Mouse (Mus musculus) myocyte (in vitro differentiated cells): ENCODE results near the gene Rad51c.

ENCODE experiments used
- CEBPB ChIP-seq: IDR thresholded peaks from 2 replicates; pipeline ENCODE4 v1.6.1; 2011; ENCODE audit warnings: mild to moderate bottlenecking, moderate library complexity; ENCODE audit not compliant: poor library complexity, insufficient read depth, severe bottlenecking
- E2F4 ChIP-seq: IDR thresholded peaks from one replicate; pipeline ENCODE4 v1.6.1; 2011; ENCODE audit warnings: mild to moderate bottlenecking, control low read depth, moderate library complexity; ENCODE audit not compliant: insufficient read depth
- MAX ChIP-seq: IDR thresholded peaks from one replicate; pipeline ENCODE4 v1.6.1; 2011; ENCODE audit warnings: low read depth, mild to moderate bottlenecking, control low read depth
- MYOD1 ChIP-seq, 3 experiments: IDR thresholded peaks; one replicate each; pipeline ENCODE4 v1.6.1; 2011; ENCODE audit warnings: control low read depth in 2 of 3, low read depth in 2 of 3, mild to moderate bottlenecking in 2 of 3, moderate library complexity in 1 of 3; ENCODE audit not compliant: insufficient read length in 2 of 3, control insufficient read depth in 1 of 3
- MYOG ChIP-seq, 3 experiments: IDR thresholded peaks; one replicate each; pipeline ENCODE4 v1.6.1; 2011; ENCODE audit warnings: control low read depth in 2 of 3, low read depth in 2 of 3, mild to moderate bottlenecking in 2 of 3; ENCODE audit not compliant: insufficient read length in 2 of 3, control insufficient read depth in 1 of 3, insufficient read depth in 1 of 3
- POLR2A ChIP-seq: IDR thresholded peaks from one replicate; pipeline ENCODE4 v1.6.1; 2011; ENCODE audit warnings: low read depth, mild to moderate bottlenecking, control low read depth, moderate library complexity; ENCODE audit not compliant: insufficient read length
- POLR2AphosphoS2 ChIP-seq: IDR thresholded peaks from one replicate; pipeline ENCODE4 v1.6.1; 2011; ENCODE audit warnings: low read depth, control low read depth; ENCODE audit not compliant: insufficient read length
- REST ChIP-seq: IDR thresholded peaks from one replicate; pipeline ENCODE4 v1.6.1; 2011; ENCODE audit warnings: mild to moderate bottlenecking, control low read depth, moderate library complexity; ENCODE audit not compliant: insufficient read depth, insufficient read length
- SRF ChIP-seq: IDR thresholded peaks from one replicate; pipeline ENCODE4 v1.6.1; 2011; ENCODE audit warnings: low read depth; ENCODE audit not compliant: control insufficient read depth, insufficient read length
- TCF12 ChIP-seq: IDR thresholded peaks from one replicate; pipeline ENCODE4 v1.6.1; 2011; ENCODE audit warnings: mild to moderate bottlenecking, control low read depth; ENCODE audit not compliant: poor library complexity, insufficient read depth, severe bottlenecking
- USF1 ChIP-seq: IDR thresholded peaks from one replicate; pipeline ENCODE4 v1.6.1; 2011; ENCODE audit warnings: low read depth, mild to moderate bottlenecking, control low read depth, moderate library complexity

DNA sequence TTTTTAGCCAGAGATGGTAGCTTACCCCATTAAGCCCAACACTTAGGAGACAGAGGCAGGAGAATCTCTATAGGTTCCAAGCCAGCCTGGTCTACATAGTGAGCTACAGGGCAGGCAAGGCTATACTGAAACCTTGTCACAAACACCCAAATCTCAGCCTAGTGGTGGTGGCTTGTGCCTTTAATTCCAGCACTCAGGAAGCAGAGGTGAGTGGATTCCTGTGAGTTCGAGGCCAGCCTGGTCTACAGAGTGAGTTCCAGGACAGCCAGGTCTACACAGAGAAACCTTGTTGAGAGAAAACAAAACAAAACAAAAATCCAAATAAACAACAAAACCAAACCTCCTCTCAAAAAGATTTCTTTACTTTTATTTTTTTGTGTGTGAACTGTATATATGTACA is 49.9 kb downstream of the Rad51c start:
- TF ChIP-seq MAX (no peak), MYOG (IDR thresholded peaks at IDR 0.05; ENCODE audit: control insufficient read depth in 1 of 3, insufficient read depth in 1 of 3, insufficient read length in 2 of 3, low read depth in 2 of 3) (no peak), POLR2AphosphoS2 (no peak), POLR2A (no peak), CEBPB (no peak), E2F4 (no peak), USF1 (no peak), REST (no peak), TCF12 (no peak), SRF (no peak), MYOD1 (IDR thresholded peaks at IDR 0.05; ENCODE audit: control insufficient read depth in 1 of 3, insufficient read length in 2 of 3, low read depth in 2 of 3) (no peak)
